Mouse (Mus musculus) limb, embryonic 12.5 days (tissue): ENCODE measurements around the gene Npc1l1. TPM values are rescaled to one million over a fixed set of nuclear protein-coding genes. Genes with fewer than 3 reads are reported as not detected.
A peak's percentile ranks its signal among the peaks of the same experiment; 100 is the strongest.

Source experiments
- ATAC-seq: fragments of 200-750 bp; cut with Nextera tagmentation; 2 replicates; pipeline ENCODE4 v1.8.0; 2017; ENCODE audit warnings: low read depth, moderate TSS enrichment; ENCODE audit not compliant: insufficient number of reproducible peaks, insufficient read depth, low FRiP score, low TSS enrichment
- H3K27ac ChIP-seq: fragments of 300-500 bp; sonication (generic); 2 replicates; pipeline ENCODE4 v1.5.1; 2016; ENCODE audit warnings: mild to moderate bottlenecking, moderate library complexity
- H3K27me3 ChIP-seq: fragments of 300-500 bp; sonication (generic); 2 replicates; pipeline ENCODE4 v1.6.1; 2016; ENCODE audit warnings: mild to moderate bottlenecking, moderate library complexity
- H3K36me3 ChIP-seq: fragments of 300-500 bp; sonication (generic); 2 replicates; pipeline ENCODE4 v1.6.1; 2016; ENCODE audit warnings: mild to moderate bottlenecking, moderate library complexity
- H3K4me1 ChIP-seq: fragments of 300-500 bp; sonication (generic); replicated peaks from 2 replicates; pipeline ENCODE4 v1.6.1; 2016
- H3K4me2 ChIP-seq: fragments of 300-500 bp; sonication (generic); 2 replicates; pipeline ENCODE4 v1.6.1; 2016; ENCODE audit warnings: mild to moderate bottlenecking, moderate library complexity
- H3K4me3 ChIP-seq: fragments of 300-500 bp; sonication (generic); replicated peaks from 2 replicates; pipeline ENCODE4 v1.5.1; 2016; ENCODE audit warnings: mild to moderate bottlenecking
- H3K9ac ChIP-seq: fragments of 300-500 bp; sonication (generic); replicated peaks from 2 replicates; pipeline ENCODE4 v1.6.1; 2016; ENCODE audit warnings: mild to moderate bottlenecking, moderate library complexity
- H3K9me3 ChIP-seq: fragments of 300-500 bp; sonication (generic); 2 replicates; pipeline ENCODE4 v1.6.1; 2016; ENCODE audit warnings: mild to moderate bottlenecking, moderate library complexity
- WGBS: fragments of 180-500 bp; shearing (Covaris S2); methylation state at CpG from one replicate; pipeline ENCODE4 v1.1.7; 2016; 5-methylcytosine and 5-hydroxymethylcytosine counted together
- polyA plus RNA-seq: library from polyadenylated mRNA; unstranded; fragments of >200 nt; fragmentation: Nextera tagmentation; extraction: Ambion mirVana; gene quantifications from 2 replicates; pipeline ENCODE4 v1.2.1, GENCODE M21; 2016

Npc1l1 gene
- polyA plus RNA-seq, result 0.04 TPM in 1 of 2 replicates, not detected in the other

GRCm38 (mm10) chr11:6230012-6230411 is at the start of gene Npc1l1:
Gene Npc1l1, minus strand, starts transcription at chr11:6230143.
- H3K4me1 ChIP-seq, result no peaks in the 10 kb centered on the region
- H3K9ac ChIP-seq, result no peak within 1 kb of the TSS
- H3K36me3 ChIP-seq, result no peaks in the 10 kb centered on the region
- no peak within 1 kb of the TSS for H3K27ac ChIP-seq
- WGBS, result 86% methylated on average over 7 of the region's 7 CpGs
- no peak for ATAC-seq
- no peaks in the 10 kb centered on the region for H3K27me3 ChIP-seq
- H3K9me3 ChIP-seq, result peaks cover 13% of the 10 kb centered on the region
- no peak within 1 kb of the TSS for H3K4me2 ChIP-seq
- H3K4me3 ChIP-seq, result no peak within 1 kb of the TSS

- H3K4me3 ChIP-seq, result no peak overlapping the region
- peaks cover 18% of the 10 kb centered on the region for H3K36me3 ChIP-seq
- H3K9ac ChIP-seq, result no peak overlapping the region
- no peak overlapping the region for H3K4me2 ChIP-seq
- peaks cover 20% of the 10 kb centered on the region for H3K4me1 ChIP-seq
- no peaks in the 10 kb centered on the region for H3K27me3 ChIP-seq
- ATAC-seq, result no peak
- peaks cover 7% of the 10 kb centered on the region; the same call in 1 of the 2 replicates for H3K9me3 ChIP-seq
- no peak overlapping the region for H3K27ac ChIP-seq
- 78% methylated on average over 3 of the region's 3 CpGs for WGBS
Measured at GRCm38 (mm10) chr11:6276466-6276865, 46.5 kb upstream of the Npc1l1 start.

- peak overlapping the region; percentile 90 for H3K4me2 ChIP-seq
- H3K4me1 ChIP-seq, result peaks cover 20% of the 10 kb centered on the region
- H3K27me3 ChIP-seq, result no peaks in the 10 kb centered on the region
- H3K9me3 ChIP-seq, result peaks cover 4% of the 10 kb centered on the region; the same call in 1 of the 2 replicates
- H3K4me3 ChIP-seq, result peak overlapping the region; percentile 90
- peaks cover 31% of the 10 kb centered on the region for H3K36me3 ChIP-seq
- ATAC-seq, result no peak; the same call in 1 of the 2 replicates
- peak overlapping the region; percentile 78; the same call in 1 of the 2 replicates for H3K27ac ChIP-seq
- peak overlapping the region; percentile 47; the same call in 1 of the 2 replicates for H3K9ac ChIP-seq
- WGBS, result 28% methylated on average over 7 of the region's 7 CpGs
Measured at GRCm38 (mm10) chr11:6275094-6275484, 45.1 kb upstream of the Npc1l1 start.

GRCm38 (mm10) chr11:6274387-6275093 is 44.6 kb upstream of the Npc1l1 start, which contains the start of gene Tmed4:
Gene Tmed4, minus strand, starts transcription at chr11:6274870.
- ATAC-seq, result peak; percentile 92
- Histone ChIP-seq H3K4me2 (peak within 1 kb of the TSS; percentile 90), H3K9ac (peak within 1 kb of the TSS; percentile 90), H3K4me3 (peak within 1 kb of the TSS; percentile 90), H3K27ac (peak within 1 kb of the TSS; percentile 78; the same call in 1 of the 2 replicates), H3K27me3 (no peaks in the 10 kb centered on the region), H3K9me3 (no peaks in the 10 kb centered on the region), H3K4me1 (peaks cover 20% of the 10 kb centered on the region), H3K36me3 (peaks cover 31% of the 10 kb centered on the region)
- WGBS, result under 1% methylated on average over 39 of the region's 39 CpGs

GRCm38 (mm10) chr11:6273607-6274006 is 43.7 kb upstream of the Npc1l1 start:
- no peaks in the 10 kb centered on the region for H3K27me3 ChIP-seq
- peaks cover 20% of the 10 kb centered on the region for H3K4me1 ChIP-seq
- peaks cover 35% of the 10 kb centered on the region for H3K36me3 ChIP-seq
- no peak overlapping the region for H3K27ac ChIP-seq
- WGBS, result 73% methylated on average over 11 of the region's 11 CpGs
- H3K9ac ChIP-seq, result peak overlapping the region; percentile 90
- H3K9me3 ChIP-seq, result no peaks in the 10 kb centered on the region
- H3K4me2 ChIP-seq, result peak overlapping the region; percentile 90
- peak overlapping the region; percentile 90 for H3K4me3 ChIP-seq
- no peak for ATAC-seq

- ATAC-seq, result peak; percentile 95
- Histone ChIP-seq H3K9ac (peak within 1 kb of the TSS; percentile 83), H3K9me3 (no peaks in the 10 kb centered on the region), H3K36me3 (peaks cover 68% of the 10 kb centered on the region), H3K27me3 (no peaks in the 10 kb centered on the region), H3K4me3 (peak within 1 kb of the TSS; percentile 95), H3K4me1 (peaks cover 11% of the 10 kb centered on the region), H3K4me2 (peak within 1 kb of the TSS; percentile 96), H3K27ac (peak within 1 kb of the TSS; percentile 89)
- 2% methylated on average over 50 of the region's 50 CpGs for WGBS
Measured at GRCm38 (mm10) chr11:6267320-6268254, 37.6 kb upstream of the Npc1l1 start, which contains the start of gene Ddx56. Gene Ddx56, minus strand, starts transcription at chr11:6267772.

GRCm38 (mm10) chr11:6266621-6267020 is 36.7 kb upstream of the Npc1l1 start:
- 66% methylated on average over 9 of the region's 9 CpGs for WGBS
- no peak for ATAC-seq
- H3K4me1 ChIP-seq, result peaks cover 11% of the 10 kb centered on the region
- H3K9me3 ChIP-seq, result no peaks in the 10 kb centered on the region
- no peak overlapping the region for H3K27ac ChIP-seq
- peak overlapping the region; percentile 96 for H3K4me2 ChIP-seq
- peak overlapping the region; percentile 83 for H3K9ac ChIP-seq
- H3K27me3 ChIP-seq, result no peaks in the 10 kb centered on the region
- peak overlapping the region; percentile 95 for H3K4me3 ChIP-seq
- H3K36me3 ChIP-seq, result peaks cover 68% of the 10 kb centered on the region

- H3K9me3 ChIP-seq, result no peaks in the 10 kb centered on the region
- H3K4me1 ChIP-seq, result peaks cover 6% of the 10 kb centered on the region
- H3K4me3 ChIP-seq, result no peak overlapping the region
- no peaks in the 10 kb centered on the region for H3K27me3 ChIP-seq
- H3K36me3 ChIP-seq, result peaks cover 94% of the 10 kb centered on the region
- 77% methylated on average over 10 of the region's 10 CpGs for WGBS
- no peak for ATAC-seq
- no peak overlapping the region for H3K4me2 ChIP-seq
- no peak overlapping the region for H3K27ac ChIP-seq
- H3K9ac ChIP-seq, result no peak overlapping the region
Measured at GRCm38 (mm10) chr11:6261434-6262082, 31.6 kb upstream of the Npc1l1 start.

- WGBS, result 94% methylated on average over 7 of the region's 7 CpGs
- ATAC-seq, result no peak
- H3K9me3 ChIP-seq, result no peaks in the 10 kb centered on the region
- H3K4me1 ChIP-seq, result no peaks in the 10 kb centered on the region
- peaks cover 72% of the 10 kb centered on the region for H3K36me3 ChIP-seq
- no peak overlapping the region for H3K9ac ChIP-seq
- H3K4me3 ChIP-seq, result no peak overlapping the region
- H3K4me2 ChIP-seq, result no peak overlapping the region
- H3K27me3 ChIP-seq, result no peaks in the 10 kb centered on the region
- H3K27ac ChIP-seq, result no peak overlapping the region
Measured at GRCm38 (mm10) chr11:6259413-6259812, 29.5 kb upstream of the Npc1l1 start.

- H3K9me3 ChIP-seq, result no peaks in the 10 kb centered on the region
- no peak overlapping the region for H3K4me3 ChIP-seq
- H3K4me1 ChIP-seq, result no peaks in the 10 kb centered on the region
- H3K9ac ChIP-seq, result no peak overlapping the region
- WGBS, result 68% methylated on average over 6 of the region's 6 CpGs
- no peaks in the 10 kb centered on the region for H3K27me3 ChIP-seq
- no peak overlapping the region for H3K4me2 ChIP-seq
- no peak overlapping the region for H3K27ac ChIP-seq
- ATAC-seq, result peak; percentile 43; the same call in 1 of the 2 replicates
- peaks cover 44% of the 10 kb centered on the region for H3K36me3 ChIP-seq
Measured at GRCm38 (mm10) chr11:6256490-6257072, 26.6 kb upstream of the Npc1l1 start.
